Mouse (Mus musculus): ENCODE results near the gene Madd. TPM values are rescaled to one million over a fixed set of nuclear protein-coding genes. Genes with fewer than 3 reads are reported as not detected.

The Madd gene
- polyA plus RNA-seq, 1 experiment from 2014 or later = 6.8 TPM

DNA sequence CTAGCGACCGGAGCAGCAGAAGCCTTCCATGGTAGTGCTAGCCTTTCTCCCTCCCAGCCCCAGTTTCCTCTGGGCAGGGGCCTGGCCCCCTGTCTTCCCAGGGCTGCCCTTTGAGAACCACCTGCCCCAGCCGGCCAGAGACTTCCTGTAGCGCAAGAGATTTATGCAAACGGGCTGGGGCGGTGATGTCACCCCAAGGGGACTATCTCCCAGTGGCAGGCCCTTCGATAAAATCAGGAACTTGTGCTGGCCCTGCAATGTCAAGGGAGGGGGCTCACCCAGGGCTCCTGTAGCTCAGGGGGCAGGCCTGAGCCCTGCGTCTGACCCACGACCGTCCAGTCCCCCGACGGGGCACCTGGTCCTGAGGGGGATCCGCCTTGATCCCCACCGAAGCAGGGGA, 87.1 kb downstream of the Madd start:
- Histone ChIP-seq H3K4me1 (ENCODE audit: control insufficient read depth, insufficient read depth, low read length) (no peaks in the 10 kb centered on the region), H3K4me2 (ENCODE audit: low read depth, severe bottlenecking) (no peak overlapping the region), H3K36me3 (ENCODE audit: control insufficient read depth, insufficient read depth, low read length) (no peaks in the 10 kb centered on the region), H3K9me3 (ENCODE audit: control insufficient read depth, low read length) (no peaks in the 10 kb centered on the region), H3K4me3 (ENCODE audit: low read depth, low read length) (no peak overlapping the region), H3K27me3 (ENCODE audit: control insufficient read depth, insufficient read depth, low read length) (no peaks in the 10 kb centered on the region), H3K27ac (replicated peaks; ENCODE audit: low read depth, low read length) (no peak overlapping the region), H3K9ac (ENCODE audit: low read length) (no peak overlapping the region; the same call in 1 of the 2 replicates)
- no peak for ATAC-seq (ENCODE audit: insufficient number of reproducible peaks, low FRiP score, low TSS enrichment, low read depth)
- 67% methylated on average over 14 of the region's 14 CpGs for WGBS
- DNase-seq (ENCODE audit: low spot score) = no peak

DNA sequence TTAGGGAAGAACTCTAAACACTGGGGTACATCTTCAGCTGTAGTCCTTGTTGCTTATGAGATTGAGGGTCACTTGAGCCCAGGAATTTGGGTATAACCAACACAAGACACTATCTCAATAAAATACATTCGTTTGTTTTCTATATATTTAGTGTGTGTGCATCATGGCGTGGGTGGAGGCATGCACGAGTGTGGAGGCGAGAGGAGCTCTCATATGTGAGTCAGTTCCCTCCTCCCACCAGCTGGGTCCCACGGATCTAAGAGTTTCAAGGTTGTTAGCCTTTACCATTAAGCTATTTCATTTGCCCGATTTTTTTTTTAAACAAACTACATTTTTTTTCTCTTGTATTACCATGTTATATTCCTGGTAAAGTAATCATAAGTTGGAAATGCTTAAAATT, 92.8 kb downstream of the Madd start:
- no peak overlapping the region for H3K9ac ChIP-seq (ENCODE audit: low read length)
- 73% methylated on average over 6 of the region's 6 CpGs for whole genome bisulfite sequencing
- no peak for ATAC-seq (ENCODE audit: insufficient number of reproducible peaks, low FRiP score, low TSS enrichment, low read depth)
- no peaks in the 10 kb centered on the region for H3K9me3 ChIP-seq (ENCODE audit: control insufficient read depth, low read length)
- H3K4me3 ChIP-seq (ENCODE audit: low read depth, low read length) = no peak overlapping the region
- no peak for DNase-seq (ENCODE audit: low spot score)
- H3K27ac ChIP-seq (replicated peaks; ENCODE audit: low read depth, low read length) = no peak overlapping the region
- H3K4me2 ChIP-seq (ENCODE audit: low read depth, severe bottlenecking) = no peak overlapping the region
- no peaks in the 10 kb centered on the region for H3K4me1 ChIP-seq (ENCODE audit: control insufficient read depth, insufficient read depth, low read length)
- H3K27me3 ChIP-seq (ENCODE audit: control insufficient read depth, insufficient read depth, low read length) = no peaks in the 10 kb centered on the region
- no peaks in the 10 kb centered on the region for H3K36me3 ChIP-seq (ENCODE audit: control insufficient read depth, insufficient read depth, low read length)

DNA sequence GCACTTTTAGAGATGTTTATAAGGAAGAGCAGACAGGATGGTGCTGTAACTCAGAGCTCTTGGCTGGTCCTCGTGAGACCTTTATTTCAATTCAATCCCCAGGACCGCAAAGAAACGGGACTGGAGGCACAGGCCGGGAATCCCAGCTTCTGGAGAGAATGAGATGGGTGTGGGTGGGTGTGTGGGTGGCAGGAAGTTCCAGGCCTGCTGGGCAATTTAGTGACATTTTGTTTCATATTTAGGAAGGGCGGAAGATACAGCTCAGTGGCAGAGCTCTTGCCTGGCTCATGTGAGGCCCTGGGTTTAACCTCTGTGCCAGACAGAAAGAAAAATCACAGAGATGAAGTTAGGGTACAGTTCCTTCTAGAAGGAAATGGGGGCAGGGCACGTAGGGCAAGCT, 93.4 kb downstream of the Madd start:
- H3K27me3 ChIP-seq (ENCODE audit: control insufficient read depth, insufficient read depth, low read length) = no peaks in the 10 kb centered on the region
- WGBS = 79% methylated on average over 6 of the region's 6 CpGs
- H3K4me2 ChIP-seq (ENCODE audit: low read depth, severe bottlenecking) = no peak overlapping the region
- H3K4me3 ChIP-seq (ENCODE audit: low read depth, low read length) = no peak overlapping the region
- no peak overlapping the region for H3K9ac ChIP-seq (ENCODE audit: low read length)
- no peaks in the 10 kb centered on the region for H3K9me3 ChIP-seq (ENCODE audit: control insufficient read depth, low read length)
- no peak for ATAC-seq (ENCODE audit: insufficient number of reproducible peaks, low FRiP score, low TSS enrichment, low read depth)
- H3K36me3 ChIP-seq (ENCODE audit: control insufficient read depth, insufficient read depth, low read length) = no peaks in the 10 kb centered on the region
- no peak overlapping the region for H3K27ac ChIP-seq (replicated peaks; ENCODE audit: low read depth, low read length)
- DNase-seq (ENCODE audit: low spot score) = no peak
- no peaks in the 10 kb centered on the region for H3K4me1 ChIP-seq (ENCODE audit: control insufficient read depth, insufficient read depth, low read length)

DNA sequence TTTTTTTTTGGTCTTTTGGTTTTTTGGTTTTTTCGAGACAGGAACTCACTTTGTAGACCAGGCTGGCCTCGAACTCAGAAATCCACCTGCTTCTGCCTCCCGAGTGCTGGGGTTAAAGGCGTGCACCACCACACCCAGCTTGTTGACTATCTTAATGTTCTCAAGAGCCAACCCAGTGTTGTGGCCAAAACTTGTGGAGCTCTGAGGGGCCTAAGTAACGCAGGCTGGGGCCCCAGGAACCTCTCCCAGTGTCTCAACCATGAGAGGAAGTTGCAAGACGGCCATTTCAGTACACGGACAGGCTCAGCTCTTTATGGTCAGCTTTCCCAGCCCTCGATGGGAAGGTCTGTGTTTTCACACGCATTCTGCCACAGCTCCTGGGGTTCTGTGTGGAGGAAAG, 94.7 kb downstream of the Madd start:
- no peak overlapping the region for H3K4me2 ChIP-seq (ENCODE audit: low read depth, severe bottlenecking)
- no peaks in the 10 kb centered on the region for H3K36me3 ChIP-seq (ENCODE audit: control insufficient read depth, insufficient read depth, low read length)
- H3K27ac ChIP-seq (replicated peaks; ENCODE audit: low read depth, low read length) = no peak overlapping the region
- H3K4me3 ChIP-seq (ENCODE audit: low read depth, low read length) = no peak overlapping the region
- no peak for ATAC-seq (ENCODE audit: insufficient number of reproducible peaks, low FRiP score, low TSS enrichment, low read depth)
- H3K4me1 ChIP-seq (ENCODE audit: control insufficient read depth, insufficient read depth, low read length) = no peaks in the 10 kb centered on the region
- no peaks in the 10 kb centered on the region for H3K27me3 ChIP-seq (ENCODE audit: control insufficient read depth, insufficient read depth, low read length)
- WGBS = 76% methylated on average over 9 of the region's 9 CpGs
- DNase-seq (ENCODE audit: low spot score) = no peak
- no peaks in the 10 kb centered on the region for H3K9me3 ChIP-seq (ENCODE audit: control insufficient read depth, low read length)
- H3K9ac ChIP-seq (ENCODE audit: low read length) = no peak overlapping the region

DNA sequence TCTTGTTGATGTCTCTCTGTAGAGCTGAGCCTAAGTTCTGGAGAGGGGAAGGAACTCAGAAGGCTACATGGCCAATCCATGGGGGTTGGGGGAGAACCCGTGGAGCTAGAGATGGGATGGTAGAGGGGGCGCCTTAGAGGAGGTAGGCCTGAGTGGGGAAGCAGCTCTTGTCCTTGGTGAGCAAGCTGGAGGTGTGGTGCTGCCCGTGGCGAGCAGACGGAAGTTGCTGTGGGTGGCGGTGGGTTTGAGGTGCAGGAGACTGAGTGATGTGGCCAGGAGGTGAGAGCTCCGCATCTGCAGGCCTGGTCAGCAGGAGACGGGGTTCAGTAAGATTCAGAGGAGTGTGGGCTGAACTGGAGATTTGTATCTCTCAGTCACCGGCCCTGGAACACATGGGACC, 96.2 kb downstream of the Madd start:
- Histone ChIP-seq H3K36me3 (ENCODE audit: control insufficient read depth, insufficient read depth, low read length) (no peaks in the 10 kb centered on the region), H3K27me3 (ENCODE audit: control insufficient read depth, insufficient read depth, low read length) (no peaks in the 10 kb centered on the region)
- WGBS = 87% methylated on average over 9 of the region's 9 CpGs

More for the DNA sequence above, 96.2 kb downstream of the Madd start:
- no peak for DNase-seq (ENCODE audit: low spot score)
- no peaks in the 10 kb centered on the region for H3K9me3 ChIP-seq (ENCODE audit: control insufficient read depth, low read length)
- H3K27ac ChIP-seq (replicated peaks; ENCODE audit: low read depth, low read length) = no peak overlapping the region
- H3K4me2 ChIP-seq (ENCODE audit: low read depth, severe bottlenecking) = no peak overlapping the region
- no peaks in the 10 kb centered on the region for H3K4me1 ChIP-seq (ENCODE audit: control insufficient read depth, insufficient read depth, low read length)
- ATAC-seq (ENCODE audit: insufficient number of reproducible peaks, low FRiP score, low TSS enrichment, low read depth) = no peak
- no peak overlapping the region for H3K9ac ChIP-seq (ENCODE audit: low read length)
- H3K4me3 ChIP-seq (ENCODE audit: low read depth, low read length) = no peak overlapping the region

Other genes starting within 250 kb of the Madd start
- 75.2 and 91.1 TPM in 2 replicates for gene Celf1, start 243.5 kb downstream of the Madd start, polyA plus RNA-seq (2014; fragmentation: Nextera tagmentation; extraction: Ambion mirVana)
- gene Rapsn, start 148.2 kb downstream of the Madd start, polyA plus RNA-seq (2014; fragmentation: Nextera tagmentation; extraction: Ambion mirVana) = 2.7 and 4.4 TPM in 2 replicates
- gene Psmc3, start 129.8 kb downstream of the Madd start, polyA plus RNA-seq (2014; fragmentation: Nextera tagmentation; extraction: Ambion mirVana) = 433 and 440 TPM in 2 replicates
- gene Slc39a13, start 113.4 kb downstream of the Madd start, polyA plus RNA-seq (2014; fragmentation: Nextera tagmentation; extraction: Ambion mirVana) = 27.1 and 29.8 TPM in 2 replicates
- gene Spi1, start 101.4 kb downstream of the Madd start, polyA plus RNA-seq (2014; fragmentation: Nextera tagmentation; extraction: Ambion mirVana) = 1.9 and 2.4 TPM in 2 replicates
- gene Mybpc3, start 65.7 kb downstream of the Madd start, polyA plus RNA-seq (2014; fragmentation: Nextera tagmentation; extraction: Ambion mirVana) = 0.11 and 0.29 TPM in 2 replicates
- 1.1 and 2.0 TPM in 2 replicates for gene Nr1h3, start 19.0 kb upstream of the Madd start, polyA plus RNA-seq (2014; fragmentation: Nextera tagmentation; extraction: Ambion mirVana)
- 32.0 and 33.2 TPM in 2 replicates for gene Acp2, start 19.0 kb upstream of the Madd start, polyA plus RNA-seq (2014; fragmentation: Nextera tagmentation; extraction: Ambion mirVana)
- 16.3 and 18.5 TPM in 2 replicates for gene Ddb2, start 53.1 kb upstream of the Madd start, polyA plus RNA-seq (2014; fragmentation: Nextera tagmentation; extraction: Ambion mirVana)
- gene Pacsin3, start 72.1 kb upstream of the Madd start, polyA plus RNA-seq (2014; fragmentation: Nextera tagmentation; extraction: Ambion mirVana) = 29.5 and 31.8 TPM in 2 replicates
- 89.4 and 100 TPM in 2 replicates for gene Arfgap2, start 81.1 kb upstream of the Madd start, polyA plus RNA-seq (2014; fragmentation: Nextera tagmentation; extraction: Ambion mirVana)